Mouse (Mus musculus): Measurements from ENCODE around the gene Arg1. TPM values are rescaled to one million over a fixed set of nuclear protein-coding genes. Genes with fewer than 3 reads are reported as not detected.
A peak's percentile ranks its signal among the peaks of the same experiment; 100 is the strongest.

Gene Arg1
- polyA plus RNA-seq, 1 experiment from 2014 or later: 4.3 TPM

GRCm38 (mm10) chr10:24886008-24886407, 41.3 kb downstream of the Arg1 start:
- 84% methylated on average over 9 of the region's 9 CpGs for WGBS
- Histone ChIP-seq H3K36me3 (ENCODE audit: control insufficient read depth, insufficient read depth, low read length) (peaks cover 84% of the 10 kb centered on the region), H3K4me3 (ENCODE audit: low read depth, low read length) (no peak overlapping the region), H3K27me3 (replicated peaks; ENCODE audit: control insufficient read depth, insufficient read depth, low read length) (no peaks in the 10 kb centered on the region), H3K4me1 (replicated peaks; ENCODE audit: control insufficient read depth, insufficient read depth, low read length) (no peaks in the 10 kb centered on the region), H3K27ac (ENCODE audit: low read depth) (no peak overlapping the region), H3K4me2 (ENCODE audit: low read length) (no peak overlapping the region), H3K9ac (ENCODE audit: low read length) (no peak overlapping the region), H3K9me3 (ENCODE audit: control insufficient read depth, low read length) (no peaks in the 10 kb centered on the region)
- no peak for ATAC-seq (replicated peaks; ENCODE audit: low FRiP score, low TSS enrichment, low read depth)
- no peak for DNase-seq (ENCODE audit: low spot score)

- DNase-seq (ENCODE audit: low spot score): no peak
- Histone ChIP-seq H3K36me3 (ENCODE audit: control insufficient read depth, insufficient read depth, low read length) (peaks cover 64% of the 10 kb centered on the region), H3K4me3 (ENCODE audit: low read depth, low read length) (no peak overlapping the region), H3K9ac (ENCODE audit: low read length) (no peak overlapping the region), H3K4me2 (ENCODE audit: low read length) (no peak overlapping the region), H3K27ac (ENCODE audit: low read depth) (no peak overlapping the region), H3K27me3 (replicated peaks; ENCODE audit: control insufficient read depth, insufficient read depth, low read length) (no peaks in the 10 kb centered on the region), H3K9me3 (ENCODE audit: control insufficient read depth, low read length) (no peaks in the 10 kb centered on the region), H3K4me1 (replicated peaks; ENCODE audit: control insufficient read depth, insufficient read depth, low read length) (no peaks in the 10 kb centered on the region)
- ATAC-seq (replicated peaks; ENCODE audit: low FRiP score, low TSS enrichment, low read depth): no peak
- WGBS: 76% methylated on average over 4 of the region's 4 CpGs
Observed at GRCm38 (mm10) chr10:24873624-24874023, 53.7 kb downstream of the Arg1 start.

GRCm38 (mm10) chr10:24869760-24870290, 57.5 kb downstream of the Arg1 start, which contains the start of gene Med23:
TSS of gene Med23 (plus strand) at chr10:24869986.
- H3K36me3 ChIP-seq (ENCODE audit: control insufficient read depth, insufficient read depth, low read length): peaks cover 28% of the 10 kb centered on the region
- peak within 1 kb of the TSS; percentile 68 for H3K4me2 ChIP-seq (ENCODE audit: low read length)
- no peaks in the 10 kb centered on the region for H3K27me3 ChIP-seq (replicated peaks; ENCODE audit: control insufficient read depth, insufficient read depth, low read length)
- ATAC-seq (replicated peaks; ENCODE audit: low FRiP score, low TSS enrichment, low read depth): peak; percentile 100
- peak within 1 kb of the TSS; percentile 92 for H3K4me3 ChIP-seq (ENCODE audit: low read depth, low read length)
- no peak within 1 kb of the TSS for H3K27ac ChIP-seq (ENCODE audit: low read depth)
- no peaks in the 10 kb centered on the region for H3K4me1 ChIP-seq (replicated peaks; ENCODE audit: control insufficient read depth, insufficient read depth, low read length)
- no peaks in the 10 kb centered on the region for H3K9me3 ChIP-seq (ENCODE audit: control insufficient read depth, low read length)
- WGBS: under 1% methylated on average over 36 of the region's 36 CpGs
- H3K9ac ChIP-seq (ENCODE audit: low read length): peak within 1 kb of the TSS; percentile 80
- peak; percentile 100 for DNase-seq (ENCODE audit: low spot score)

Small RNAs within 50 kb of the gene (microRNA-seq; reads per million reads assigned to microRNA genes)
- gene Mir6905: not detected

Other genes starting within 250 kb of the Arg1 start
- 9.6 and 10.5 TPM in 2 replicates for gene Enpp1, start 215.3 kb downstream of the Arg1 start, polyA plus RNA-seq (2014; fragmentation: Nextera tagmentation; extraction: Ambion mirVana)
- 9.3 and 10.9 TPM in 2 replicates for gene Enpp3, start 84.7 kb downstream of the Arg1 start, polyA plus RNA-seq (2014; fragmentation: Nextera tagmentation; extraction: Ambion mirVana)
- gene Med23, start 57.5 kb downstream of the Arg1 start, polyA plus RNA-seq (2014; fragmentation: Nextera tagmentation; extraction: Ambion mirVana): 22.6 and 26.6 TPM in 2 replicates